Comparison of ENCODE assay signal across 8 mouse cellular contexts in the genomic region with DNA sequence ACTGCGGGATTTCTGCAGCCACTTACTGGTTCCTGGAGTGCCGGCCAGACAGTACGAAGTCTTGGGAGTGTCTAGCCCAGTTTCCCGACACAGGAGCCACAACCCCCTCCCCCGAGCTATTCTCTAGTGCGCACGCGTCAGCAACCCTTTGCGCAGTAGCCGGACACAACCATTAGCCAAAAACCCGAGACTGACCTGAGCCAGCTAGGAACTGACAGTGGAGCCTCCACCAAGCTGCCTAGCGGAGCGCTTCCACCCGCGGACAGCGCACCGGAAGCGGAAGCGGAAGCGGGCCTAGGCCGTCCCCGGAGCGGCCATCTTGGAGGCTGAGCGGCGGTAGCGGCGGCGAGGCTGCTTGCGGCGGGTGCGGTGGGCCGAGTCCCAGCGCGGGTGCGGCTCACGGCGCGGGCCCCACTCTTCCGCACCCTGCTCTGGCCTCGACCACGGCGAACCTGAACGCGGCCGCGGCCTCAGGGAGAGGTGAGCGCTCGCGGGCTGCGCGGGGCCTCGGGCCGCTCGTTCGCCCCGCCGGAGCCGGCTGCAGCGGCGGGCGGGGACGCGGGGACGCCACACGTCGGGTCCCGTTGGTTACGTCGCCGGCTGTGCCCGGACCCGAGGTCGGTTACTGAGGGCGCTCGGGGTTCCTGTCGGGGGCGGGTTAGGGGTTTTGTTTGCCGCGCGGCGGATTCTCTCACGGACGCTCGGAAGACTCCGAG. TPM values are rescaled to one million over a fixed set of nuclear protein-coding genes. Genes with fewer than 3 reads are reported as not detected.
A peak's percentile ranks its signal among the peaks of the same experiment; 100 is the strongest.
DNase-seq lines count a peak whose midpoint lies in the region; ATAC-seq lines count a peak whose summit lies in the region.

Ube2j2 (plus strand) TSS at position 298 of the 716 bp plus-strand sequence.

- peak; percentile 96 for DNase-seq in NIH3T3 (ENCODE audit: low read depth)
- peak; percentile 96 to 97 for DNase-seq in cerebellum, postnatal 10 days
- peak; percentile 93 to 96 for DNase-seq in frontal cortex, postnatal 10 days (ENCODE audit: low spot score in 2 of 2)
- DNase-seq in layer of hippocampus, postnatal 14 days (ENCODE audit: low spot score in 2 of 2): peak; percentile 97 to 98
- peak; percentile 95 for DNase-seq in lung, postnatal 14 days
- peak; percentile 88 for DNase-seq in retina, adult 2 months (ENCODE audit: low read depth, low spot score)
- peak; percentile 90 to 92 for DNase-seq in thymus, postnatal 36 days

- peaks cover 18% of the 10 kb centered on the region for H3K36me3 ChIP-seq in hindbrain, embryonic 12.5 days

- under 1% methylated on average over 61 of the region's 85 CpGs for WGBS in hindbrain, embryonic 12.5 days

- peak within 1 kb of the TSS; percentile 88 for H3K27ac ChIP-seq in hindbrain, embryonic 12.5 days

- peak within 1 kb of the TSS; percentile 92 for H3K4me3 ChIP-seq in hindbrain, embryonic 12.5 days

- no peaks in the 10 kb centered on the region; the same call in 1 of the 2 replicates for H3K27me3 ChIP-seq in hindbrain, embryonic 12.5 days

- H3K4me2 ChIP-seq in hindbrain, embryonic 12.5 days (replicated peaks): peak within 1 kb of the TSS; percentile 95

- H3K4me1 ChIP-seq in hindbrain, embryonic 12.5 days: peaks cover 17% of the 10 kb centered on the region

- H3K9me3 ChIP-seq in hindbrain, embryonic 12.5 days (replicated peaks): no peaks in the 10 kb centered on the region

- peak; percentile 98 for ATAC-seq in hindbrain, embryonic 12.5 days (ENCODE audit: low FRiP score)

- peak within 1 kb of the TSS; percentile 91 for H3K9ac ChIP-seq in hindbrain, embryonic 12.5 days

RNA-seq across cellular contexts. Expression of gene Ube2j2, which starts in this region (rescaled TPM):
- polyA plus RNA-seq in hindbrain, embryonic 12.5 days (2016; fragmentation: Nextera tagmentation; extraction: Ambion mirVana): 149 and 150 TPM in 2 replicates
- 10 to 100 TPM; 75.2 to 78.9 TPM for total RNA-seq in layer of hippocampus, postnatal 14 days (2021)

Comparison
In these comparisons a context has a peak if more than half of its experiments do, and no peak if none do; other contexts are left out.
1. Peak in every context shown above with its lines: DNase-seq, ATAC-seq, H3K4me3 ChIP-seq and H3K27ac ChIP-seq.